Mouse (Mus musculus) heart, embryonic 11.5 days (tissue): ENCODE measurements around the gene Fate1. TPM values are rescaled to one million over a fixed set of nuclear protein-coding genes. Genes with fewer than 3 reads are reported as not detected.

ENCODE experiments used
- ATAC-seq: fragments of 200-750 bp; cut with Nextera tagmentation; replicated peaks from 2 replicates; pipeline ENCODE4 v1.8.0; 2017; ENCODE audit warnings: moderate library complexity; ENCODE audit not compliant: insufficient number of reproducible peaks, low FRiP score, low TSS enrichment
- H3K27ac ChIP-seq: fragments of 300-500 bp; sonication (generic); 2 replicates; pipeline ENCODE4 v1.5.1; 2014; ENCODE audit warnings: mild to moderate bottlenecking, low read depth, low read length
- H3K27me3 ChIP-seq: fragments of 300-500 bp; sonication (generic); 2 replicates; pipeline ENCODE4 v1.6.1; 2014; ENCODE audit warnings: mild to moderate bottlenecking, low read length, mixed read lengths; ENCODE audit not compliant: control insufficient read depth, insufficient read depth
- H3K36me3 ChIP-seq: fragments of 300-500 bp; sonication (generic); 2 replicates; pipeline ENCODE4 v1.6.1; 2014; ENCODE audit warnings: mild to moderate bottlenecking, low read length, moderate library complexity, mixed read lengths; ENCODE audit not compliant: control insufficient read depth, insufficient read depth
- H3K4me1 ChIP-seq: fragments of 300-500 bp; sonication (generic); 2 replicates; pipeline ENCODE4 v1.6.1; 2014; ENCODE audit warnings: low read length; ENCODE audit not compliant: control insufficient read depth, insufficient read depth
- H3K4me2 ChIP-seq: fragments of 300-500 bp; sonication (generic); 2 replicates; pipeline ENCODE4 v1.6.1; 2014; ENCODE audit warnings: mild to moderate bottlenecking, moderate library complexity
- H3K4me3 ChIP-seq: fragments of 300-500 bp; sonication (generic); 2 replicates; pipeline ENCODE4 v1.5.1; 2014; ENCODE audit warnings: low read depth, low read length
- H3K9ac ChIP-seq: fragments of 300-500 bp; sonication (generic); 2 replicates; pipeline ENCODE4 v1.6.1; 2014; ENCODE audit warnings: mild to moderate bottlenecking, low read depth, low read length, moderate library complexity
- H3K9me3 ChIP-seq: fragments of 300-500 bp; sonication (generic); replicated peaks from 2 replicates; pipeline ENCODE4 v1.6.1; 2016; ENCODE audit warnings: low read length; ENCODE audit not compliant: control insufficient read depth
- WGBS: fragments of 180-500 bp; shearing (Covaris S2); extraction: QIAGEN DNeasy Blood & Tissue Kit; methylation state at CpG from one replicate; pipeline ENCODE4 v1.1.7; 2014; ENCODE audit not compliant: insufficient replicate concordance; 5-methylcytosine and 5-hydroxymethylcytosine counted together
- polyA plus RNA-seq: library from polyadenylated mRNA; unstranded; fragments of >200 nt; fragmentation: Nextera tagmentation; extraction: Ambion mirVana; gene quantifications from 2 replicates; pipeline ENCODE4 v1.2.1, GENCODE M21; 2014

Gene Fate1
- polyA plus RNA-seq, 1 experiment from 2014 or later: not detected

- 38% methylated on average over 3 of the region's 3 CpGs for WGBS
- Histone ChIP-seq H3K27ac (no peak overlapping the region), H3K9me3 (no peaks in the 10 kb centered on the region), H3K4me2 (no peak overlapping the region), H3K4me3 (no peak overlapping the region), H3K36me3 (no peaks in the 10 kb centered on the region), H3K9ac (no peak overlapping the region), H3K4me1 (no peaks in the 10 kb centered on the region), H3K27me3 (no peaks in the 10 kb centered on the region)
- no peak for ATAC-seq
Measured at GRCm38 (mm10) chrX:72012804-72013203, 40.0 kb downstream of the Fate1 start.

GRCm38 (mm10) chrX:72022241-72022640 lies 49.5 kb downstream of the Fate1 start:
- Histone ChIP-seq H3K27me3 (no peaks in the 10 kb centered on the region; the same call in 1 of the 2 replicates), H3K9me3 (no peaks in the 10 kb centered on the region), H3K9ac (no peak overlapping the region), H3K27ac (no peak overlapping the region), H3K4me2 (no peak overlapping the region), H3K4me3 (no peak overlapping the region), H3K4me1 (no peaks in the 10 kb centered on the region), H3K36me3 (no peaks in the 10 kb centered on the region)
- no peak for ATAC-seq
- WGBS: 82% methylated on average over 1 of the region's 1 CpGs

- 33% methylated on average over 10 of the region's 10 CpGs for WGBS
- ATAC-seq: no peak; the same call in 1 of the 2 replicates
- no peak overlapping the region for H3K4me2 ChIP-seq
- no peaks in the 10 kb centered on the region for H3K4me1 ChIP-seq
- no peaks in the 10 kb centered on the region for H3K36me3 ChIP-seq
- H3K9ac ChIP-seq: no peak overlapping the region
- no peaks in the 10 kb centered on the region for H3K9me3 ChIP-seq
- no peak overlapping the region for H3K27ac ChIP-seq
- H3K27me3 ChIP-seq: no peaks in the 10 kb centered on the region; the same call in 1 of the 2 replicates
- no peak overlapping the region for H3K4me3 ChIP-seq
Measured at GRCm38 (mm10) chrX:72022750-72023398, 50.1 kb downstream of the Fate1 start.

GRCm38 (mm10) chrX:72023542-72023941 lies 50.8 kb downstream of the Fate1 start:
- Histone ChIP-seq H3K4me1 (no peaks in the 10 kb centered on the region), H3K9ac (no peak overlapping the region), H3K9me3 (no peaks in the 10 kb centered on the region), H3K4me2 (no peak overlapping the region), H3K27ac (no peak overlapping the region), H3K27me3 (no peaks in the 10 kb centered on the region; the same call in 1 of the 2 replicates), H3K4me3 (no peak overlapping the region), H3K36me3 (no peaks in the 10 kb centered on the region)
- no peak for ATAC-seq
- WGBS: 70% methylated on average over 3 of the region's 3 CpGs

Other genes with a start within 250 kb of the Fate1 start
- gene Vma21, start 157.1 kb upstream of the Fate1 start, polyA plus RNA-seq: 33.1 and 39.8 TPM in 2 replicates
- gene Gm1141, start 52.0 kb upstream of the Fate1 start, polyA plus RNA-seq: 0.09 and 0.21 TPM in 2 replicates
- gene Prrg3, start 10.4 kb upstream of the Fate1 start, polyA plus RNA-seq: 4.1 and 5.1 TPM in 2 replicates
- 0.11 TPM in 1 of 2 replicates, not detected in the other for gene Cnga2, start 18.9 kb downstream of the Fate1 start, polyA plus RNA-seq
- not detected in 2 replicates for gene Magea4, start 249.0 kb downstream of the Fate1 start, polyA plus RNA-seq